Mouse (Mus musculus) cerebellum, postnatal 25 days (tissue): Measurements from ENCODE around the gene Ppil1.
"Not testable (repeated sequence)": the region's sequence is repeated elsewhere in the genome, so short reads cannot be mapped to it uniquely, and the experiment has no call there.

Experiments used
- DNase-seq, 2 experiments: peaks; one replicate each; pipeline ENCODE4 v3.0.0; 2021; ENCODE audit warnings: mixed read lengths in 2 of 2

Ppil1 gene

GRCm38 (mm10) chr17:29251006-29251405 lies 13.0 kb downstream of the Ppil1 start:
- not testable (repeated sequence) for DNase-seq

- DNase-seq: peak in 1 of 2 experiments; percentile 61
Measured at GRCm38 (mm10) chr17:29249512-29249911, 14.5 kb downstream of the Ppil1 start.

- DNase-seq: no peak
Measured at GRCm38 (mm10) chr17:29247881-29248280, 16.1 kb downstream of the Ppil1 start.

- DNase-seq: peak; percentile 46 to 57
Measured at GRCm38 (mm10) chr17:29246602-29247001, 17.4 kb downstream of the Ppil1 start.

GRCm38 (mm10) chr17:29245725-29246124 lies 18.3 kb downstream of the Ppil1 start:
- peak in 1 of 2 experiments; percentile 40 for DNase-seq

- DNase-seq: peak in 1 of 2 experiments; percentile 35
Measured at GRCm38 (mm10) chr17:29244912-29245311, 19.1 kb downstream of the Ppil1 start.

GRCm38 (mm10) chr17:29238421-29238945 lies 25.5 kb downstream of the Ppil1 start:
- peak in 1 of 2 experiments; percentile 30 for DNase-seq

- DNase-seq: peak in 1 of 2 experiments; percentile 50
Measured at GRCm38 (mm10) chr17:29237772-29238420, 26.1 kb downstream of the Ppil1 start, which contains the start of gene Cpne5. Gene Cpne5 (minus strand): TSS chr17:29238167.

- DNase-seq: no peak
Measured at GRCm38 (mm10) chr17:29237267-29237771, 26.7 kb downstream of the Ppil1 start.

GRCm38 (mm10) chr17:29236111-29236510 lies 27.9 kb downstream of the Ppil1 start:
- DNase-seq: no peak

GRCm38 (mm10) chr17:29231109-29231508 lies 32.9 kb downstream of the Ppil1 start:
- DNase-seq: peak in 1 of 2 experiments; percentile 41

- no peak for DNase-seq
Measured at GRCm38 (mm10) chr17:29220631-29221030, 43.4 kb downstream of the Ppil1 start.

- DNase-seq: no peak
Measured at GRCm38 (mm10) chr17:29218017-29218416, 46.0 kb downstream of the Ppil1 start.

- no peak for DNase-seq
Measured at GRCm38 (mm10) chr17:29216078-29216477, 47.9 kb downstream of the Ppil1 start.

GRCm38 (mm10) chr17:29214655-29215054 lies 49.3 kb downstream of the Ppil1 start:
- no peak for DNase-seq

GRCm38 (mm10) chr17:29214193-29214456 lies 49.9 kb downstream of the Ppil1 start:
- no peak for DNase-seq

- DNase-seq: no peak
Measured at GRCm38 (mm10) chr17:29213381-29214192, 50.4 kb downstream of the Ppil1 start.

GRCm38 (mm10) chr17:29211836-29212235 lies 52.1 kb downstream of the Ppil1 start:
- no peak for DNase-seq

- DNase-seq: no peak
Measured at GRCm38 (mm10) chr17:29210037-29210436, 53.9 kb downstream of the Ppil1 start.

- DNase-seq: no peak
Measured at GRCm38 (mm10) chr17:29206052-29206451, 57.9 kb downstream of the Ppil1 start.

- DNase-seq: no peak
Measured at GRCm38 (mm10) chr17:29202604-29203003, 61.4 kb downstream of the Ppil1 start.
